Mouse (Mus musculus) yolk sac, embryonic 10.5 days (tissue): ENCODE data around the gene Alg12.

Source experiments
- DNase-seq: peaks from one replicate; pipeline ENCODE4 v3.0.0-alpha.2; 2017; ENCODE audit warnings: low spot score

The Alg12 gene

GRCm38 (mm10) chr15:88819026-88819905 is at the start of gene Alg12, which contains the start of gene Creld2:
Alg12 (minus strand) TSS chr15:88819318.
Creld2 (plus strand) TSS chr15:88819646.
- peak; percentile 100 for DNase-seq

GRCm38 (mm10) chr15:88868024-88868742 is 49.1 kb upstream of the Alg12 start:
- DNase-seq = no peak

- DNase-seq = peak; percentile 90
Observed at GRCm38 (mm10) chr15:88867368-88868023, 48.4 kb upstream of the Alg12 start.

- DNase-seq = peak; percentile 21
Observed at GRCm38 (mm10) chr15:88866934-88867356, 47.8 kb upstream of the Alg12 start.

- DNase-seq = no peak
Observed at GRCm38 (mm10) chr15:88865888-88866695, 47.0 kb upstream of the Alg12 start.

- no peak for DNase-seq
Observed at GRCm38 (mm10) chr15:88865061-88865460, 45.9 kb upstream of the Alg12 start.

GRCm38 (mm10) chr15:88864270-88865030 is 45.3 kb upstream of the Alg12 start:
- DNase-seq = peak; percentile 82

- peak; percentile 94 for DNase-seq
Observed at GRCm38 (mm10) chr15:88863695-88864231, 44.6 kb upstream of the Alg12 start.

- DNase-seq = peak; percentile 66
Observed at GRCm38 (mm10) chr15:88862881-88863694, 44.0 kb upstream of the Alg12 start.

GRCm38 (mm10) chr15:88861772-88862622 is 42.9 kb upstream of the Alg12 start, which contains the start of gene Pim3:
Pim3 (plus strand) TSS chr15:88862186.
- DNase-seq = peak; percentile 95

- no peak for DNase-seq
Observed at GRCm38 (mm10) chr15:88860781-88861180, 41.7 kb upstream of the Alg12 start.

- DNase-seq = no peak
Observed at GRCm38 (mm10) chr15:88859206-88859970, 40.3 kb upstream of the Alg12 start.

GRCm38 (mm10) chr15:88858707-88859106 is 39.6 kb upstream of the Alg12 start:
- no peak for DNase-seq

- DNase-seq = no peak
Observed at GRCm38 (mm10) chr15:88858141-88858541, 39.0 kb upstream of the Alg12 start.

GRCm38 (mm10) chr15:88857361-88857760 is 38.2 kb upstream of the Alg12 start:
- DNase-seq = no peak

- DNase-seq = no peak
Observed at GRCm38 (mm10) chr15:88856613-88857012, 37.5 kb upstream of the Alg12 start.

GRCm38 (mm10) chr15:88855896-88856417 is 36.8 kb upstream of the Alg12 start:
- no peak for DNase-seq
